Mouse (Mus musculus): ENCODE data around the gene Echs1. TPM values are rescaled to one million over a fixed set of nuclear protein-coding genes. Genes with fewer than 3 reads are reported as not detected.
A peak's percentile ranks its signal among the peaks of the same experiment; 100 is the strongest.

Gene Echs1
- total RNA-seq, 4 experiments from 2014 or later, result 113 to 159 (median 136) TPM

GRCm38 (mm10) chr7:140120484-140120883 lies 4.2 kb upstream of the Echs1 start:
- DNase-seq (ENCODE audit: low spot score in 2 of 2), result no peak

- DNase-seq (ENCODE audit: low spot score in 2 of 2), result peak; percentile 29 to 35
Measured at GRCm38 (mm10) chr7:140115583-140116328, 520 bp downstream of the Echs1 start, which contains the start of gene Paox. Gene Paox (plus strand): TSS chr7:140115799.

GRCm38 (mm10) chr7:140111943-140112342 lies 4.3 kb downstream of the Echs1 start:
- no peak for DNase-seq (ENCODE audit: low spot score in 2 of 2)

- DNase-seq (ENCODE audit: low spot score in 2 of 2), result no peak
Measured at GRCm38 (mm10) chr7:140104009-140104408, 12.3 kb downstream of the Echs1 start.

GRCm38 (mm10) chr7:140101993-140102860 lies 14.0 kb downstream of the Echs1 start, which contains the start of gene Fuom:
Gene Fuom (minus strand): TSS chr7:140102441.
- DNase-seq (ENCODE audit: low spot score in 2 of 2), result peak; percentile 73 to 80

- DNase-seq (ENCODE audit: low spot score in 2 of 2), result no peak
Measured at GRCm38 (mm10) chr7:140101498-140101897, 14.8 kb downstream of the Echs1 start.

GRCm38 (mm10) chr7:140098466-140098865 lies 17.8 kb downstream of the Echs1 start:
- no peak for DNase-seq (ENCODE audit: low spot score in 2 of 2)

GRCm38 (mm10) chr7:140096055-140096454 lies 20.2 kb downstream of the Echs1 start:
- DNase-seq (ENCODE audit: low spot score in 2 of 2), result no peak

GRCm38 (mm10) chr7:140095556-140095955 lies 20.7 kb downstream of the Echs1 start:
- no peak for DNase-seq (ENCODE audit: low spot score in 2 of 2)

- no peak for DNase-seq (ENCODE audit: low spot score in 2 of 2)
Measured at GRCm38 (mm10) chr7:140094954-140095353, 21.3 kb downstream of the Echs1 start.

- DNase-seq (ENCODE audit: low spot score in 2 of 2), result no peak
Measured at GRCm38 (mm10) chr7:140092924-140093528, 23.2 kb downstream of the Echs1 start, which contains the start of gene Prap1. Gene Prap1 (plus strand): TSS chr7:140093395.

GRCm38 (mm10) chr7:140090601-140091000 lies 25.7 kb downstream of the Echs1 start:
- no peak for DNase-seq (ENCODE audit: low spot score in 2 of 2)

- DNase-seq (ENCODE audit: low spot score in 2 of 2), result no peak
Measured at GRCm38 (mm10) chr7:140082242-140082678, 34.0 kb downstream of the Echs1 start, which contains the start of gene Caly. Gene Caly (minus strand): TSS chr7:140082548.

- no peak for DNase-seq (ENCODE audit: low spot score in 2 of 2)
Measured at GRCm38 (mm10) chr7:140081408-140082241, 34.7 kb downstream of the Echs1 start.

GRCm38 (mm10) chr7:140080503-140081156 lies 35.6 kb downstream of the Echs1 start:
- no peak for DNase-seq (ENCODE audit: low spot score in 2 of 2)

GRCm38 (mm10) chr7:140078711-140079110 lies 37.6 kb downstream of the Echs1 start:
- peak in 1 of 2 experiments; percentile 31 for DNase-seq (ENCODE audit: low spot score in 2 of 2)

GRCm38 (mm10) chr7:140077698-140078097 lies 38.6 kb downstream of the Echs1 start:
- DNase-seq (ENCODE audit: low spot score in 2 of 2), result no peak

GRCm38 (mm10) chr7:140070042-140070711 lies 46.1 kb downstream of the Echs1 start:
- no peak for DNase-seq (ENCODE audit: low spot score in 2 of 2)

- DNase-seq (ENCODE audit: low spot score in 2 of 2), result no peak
Measured at GRCm38 (mm10) chr7:140067397-140067796, 48.9 kb downstream of the Echs1 start.
